Mouse (Mus musculus): ENCODE measurements around the gene Hdgf. TPM values are rescaled to one million over a fixed set of nuclear protein-coding genes. Genes with fewer than 3 reads are reported as not detected.

Hdgf gene
- polyA plus RNA-seq, 2 experiments: 203 to 260 TPM

DNA sequence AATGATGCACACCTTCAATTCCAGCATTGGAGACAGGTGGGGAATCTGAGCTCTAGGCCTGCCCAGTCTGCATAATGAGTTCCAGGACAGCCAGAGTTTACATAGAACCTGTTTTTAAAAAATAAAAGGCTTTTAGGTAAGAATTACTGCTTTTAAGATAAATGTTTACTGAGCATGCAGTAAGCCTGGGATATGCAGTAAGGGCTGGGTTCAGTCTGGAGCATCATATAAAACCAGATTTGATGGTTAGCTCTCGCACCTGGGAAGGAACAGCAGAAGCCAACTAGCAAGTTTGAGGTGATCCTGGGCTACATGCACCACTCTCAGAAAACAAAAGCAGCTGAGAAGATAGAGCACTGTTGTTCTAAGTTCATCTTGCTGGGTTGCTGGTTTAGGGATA is 12.4 kb downstream of the Hdgf start:
- 96% methylated on average over 1 of the region's 1 CpGs for WGBS
- no peak for TF ChIP-seq POLR2A (IDR thresholded peaks at IDR 0.05; ENCODE audit: borderline replicate concordance, extremely low read depth, insufficient read depth, insufficient read length)
- no peaks in the 10 kb centered on the region for H3K9me3 ChIP-seq (ENCODE audit: control insufficient read depth, low read length)
- DNase-seq (ENCODE audit: low spot score) (no peak), ATAC-seq (ENCODE audit: low FRiP score, low read depth) (no peak)
- no peak overlapping the region for H3K9ac ChIP-seq (ENCODE audit: low read depth, low read length, severe bottlenecking)
- H3K36me3 ChIP-seq (ENCODE audit: control insufficient read depth, insufficient read depth, low read length): peaks cover 52% of the 10 kb centered on the region
- H3K4me2 ChIP-seq (replicated peaks; ENCODE audit: low read depth, low read length, severe bottlenecking): no peak overlapping the region
- no peak overlapping the region for H3K4me3 ChIP-seq (replicated peaks; ENCODE audit: low read length)
- no peak overlapping the region for H3K27ac ChIP-seq (replicated peaks; ENCODE audit: low read depth, low read length)
- no peaks in the 10 kb centered on the region for H3K27me3 ChIP-seq (ENCODE audit: control insufficient read depth, insufficient read depth, low read length)
- H3K4me1 ChIP-seq (ENCODE audit: control insufficient read depth, insufficient read depth, low read length): peaks cover 4% of the 10 kb centered on the region; the same call in 1 of the 2 replicates

DNA sequence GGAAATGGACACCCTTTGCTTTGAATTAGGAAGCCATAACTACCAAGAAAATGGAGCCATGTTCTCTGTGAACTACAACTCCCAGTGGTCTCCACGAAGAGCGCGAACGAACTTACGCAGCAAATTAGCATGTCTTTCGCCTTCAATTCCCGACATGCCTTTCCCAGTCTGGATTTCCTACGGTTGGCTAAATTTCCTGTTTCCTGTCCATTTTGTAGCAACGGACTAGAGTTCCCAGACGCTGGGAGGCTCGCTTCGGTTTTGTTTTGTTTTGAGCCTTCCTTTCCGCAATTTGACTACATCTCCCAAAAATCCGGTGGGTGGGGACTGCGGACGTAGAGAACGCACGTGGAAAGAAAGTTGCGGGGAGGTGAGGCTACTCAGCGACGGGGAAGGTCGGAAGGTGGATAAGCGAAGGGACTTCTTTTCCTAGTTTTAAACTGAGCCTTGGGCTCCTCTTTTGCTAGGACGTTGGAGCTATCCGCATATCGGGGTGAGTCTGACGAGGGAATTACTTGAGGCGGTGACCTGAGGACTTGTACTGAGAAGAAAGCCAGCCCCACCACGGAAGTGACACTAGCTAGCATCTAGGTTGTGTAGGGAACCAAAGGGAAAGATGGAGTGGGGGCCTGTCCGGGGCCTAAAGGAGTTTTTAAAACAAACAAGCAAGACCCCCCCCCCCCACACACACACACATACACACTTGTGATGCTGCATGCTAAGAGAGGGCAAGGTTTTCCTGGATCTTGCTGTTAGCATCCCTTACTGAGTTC is 13.4 kb downstream of the Hdgf start, which contains the start of gene Mrpl24:
Mrpl24 (plus strand) TSS at position 171 of the 773 bp plus-strand sequence.
- peak within 1 kb of the TSS; percentile 74 for H3K9ac ChIP-seq (ENCODE audit: low read depth, low read length, severe bottlenecking)
- no peak for TF ChIP-seq POLR2A (IDR thresholded peaks at IDR 0.05; ENCODE audit: borderline replicate concordance, extremely low read depth, insufficient read depth, insufficient read length)
- H3K4me2 ChIP-seq (replicated peaks; ENCODE audit: low read depth, low read length, severe bottlenecking): peak within 1 kb of the TSS; percentile 79
- peaks cover 4% of the 10 kb centered on the region; the same call in 1 of the 2 replicates for H3K4me1 ChIP-seq (ENCODE audit: control insufficient read depth, insufficient read depth, low read length)
- DNase-seq (ENCODE audit: low spot score) (peak; percentile 93), ATAC-seq (ENCODE audit: low FRiP score, low read depth) (peak; percentile 85)
- H3K27me3 ChIP-seq (ENCODE audit: control insufficient read depth, insufficient read depth, low read length): no peaks in the 10 kb centered on the region
- peak within 1 kb of the TSS; percentile 81 for H3K27ac ChIP-seq (replicated peaks; ENCODE audit: low read depth, low read length)
- H3K4me3 ChIP-seq (replicated peaks; ENCODE audit: low read length): peak within 1 kb of the TSS; percentile 70
- no peaks in the 10 kb centered on the region for H3K9me3 ChIP-seq (ENCODE audit: control insufficient read depth, low read length)
- H3K36me3 ChIP-seq (ENCODE audit: control insufficient read depth, insufficient read depth, low read length): peaks cover 52% of the 10 kb centered on the region
- WGBS: under 1% methylated on average over 30 of the region's 30 CpGs

DNA sequence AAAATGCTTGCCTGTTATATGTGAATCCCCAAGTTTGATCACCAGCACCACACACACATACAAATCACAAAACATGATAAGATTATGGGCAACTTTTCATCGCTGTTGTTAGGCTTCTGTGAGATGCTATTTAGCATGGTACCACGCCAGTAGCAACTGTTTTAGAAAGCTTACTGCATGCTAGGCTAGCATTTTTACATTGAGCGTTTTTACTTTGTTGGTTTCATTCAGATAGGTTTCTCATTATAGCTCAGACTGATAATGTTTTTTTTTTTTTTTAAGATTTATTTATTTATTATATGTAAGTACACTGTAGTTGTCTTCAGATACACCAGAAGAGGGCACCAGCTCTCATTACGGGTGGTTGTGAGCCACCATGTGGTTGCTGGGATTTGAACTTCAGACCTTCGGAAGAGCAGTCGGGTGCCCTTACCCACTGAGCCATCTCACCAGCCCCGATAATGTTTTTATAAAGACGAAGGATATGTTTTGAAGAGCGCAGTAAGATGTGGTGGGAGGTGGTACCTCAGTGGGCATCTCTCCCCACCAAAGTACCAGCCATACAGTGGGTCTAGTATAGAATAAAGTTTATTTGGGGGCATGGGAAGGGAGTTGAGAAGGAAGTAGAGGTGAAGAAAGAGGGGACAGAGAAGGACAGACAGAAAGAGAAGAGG is 14.3 kb downstream of the Hdgf start:
- Histone ChIP-seq H3K4me2 (replicated peaks; ENCODE audit: low read depth, low read length, severe bottlenecking) (peak overlapping the region; percentile 79), H3K27me3 (ENCODE audit: control insufficient read depth, insufficient read depth, low read length) (no peaks in the 10 kb centered on the region), H3K4me1 (ENCODE audit: control insufficient read depth, insufficient read depth, low read length) (peaks cover 4% of the 10 kb centered on the region; the same call in 1 of the 2 replicates), H3K4me3 (replicated peaks; ENCODE audit: low read length) (peak overlapping the region; percentile 70), H3K36me3 (ENCODE audit: control insufficient read depth, insufficient read depth, low read length) (peaks cover 52% of the 10 kb centered on the region), H3K9ac (ENCODE audit: low read depth, low read length, severe bottlenecking) (peak overlapping the region; percentile 74), H3K9me3 (ENCODE audit: control insufficient read depth, low read length) (no peaks in the 10 kb centered on the region), H3K27ac (replicated peaks; ENCODE audit: low read depth, low read length) (no peak overlapping the region)
- 69% methylated on average over 9 of the region's 9 CpGs for WGBS
- no peak for DNase-seq (ENCODE audit: low spot score)
- TF ChIP-seq POLR2A (IDR thresholded peaks at IDR 0.05; ENCODE audit: borderline replicate concordance, extremely low read depth, insufficient read depth, insufficient read length): no peak
- ATAC-seq (ENCODE audit: low FRiP score, low read depth): no peak

DNA sequence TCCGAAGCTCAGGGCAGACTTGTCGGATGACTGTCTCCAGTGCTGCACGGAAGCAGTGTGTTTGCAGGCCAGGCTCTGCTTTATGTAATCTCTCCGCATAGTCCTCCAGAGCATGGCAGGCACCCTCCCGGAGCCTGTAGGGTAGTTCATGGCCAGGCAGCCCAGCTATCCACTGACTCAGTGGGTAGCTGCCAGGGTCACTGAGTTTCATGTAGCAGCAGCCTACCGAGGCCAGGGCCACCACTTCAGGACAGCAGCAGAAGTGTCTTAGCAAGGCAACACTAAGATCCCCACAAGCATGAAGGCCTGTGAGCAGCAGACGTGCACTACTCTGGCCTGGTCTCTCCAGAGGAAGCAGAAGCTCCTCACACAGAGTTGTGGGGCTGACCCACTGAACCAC is 18.9 kb downstream of the Hdgf start:
- 93% methylated on average over 7 of the region's 7 CpGs for WGBS
- Histone ChIP-seq H3K27me3 (ENCODE audit: control insufficient read depth, insufficient read depth, low read length) (no peaks in the 10 kb centered on the region), H3K36me3 (ENCODE audit: control insufficient read depth, insufficient read depth, low read length) (peaks cover 54% of the 10 kb centered on the region), H3K4me1 (ENCODE audit: control insufficient read depth, insufficient read depth, low read length) (peaks cover 10% of the 10 kb centered on the region), H3K9me3 (ENCODE audit: control insufficient read depth, low read length) (no peaks in the 10 kb centered on the region), H3K27ac (replicated peaks; ENCODE audit: low read depth, low read length) (no peak overlapping the region), H3K9ac (ENCODE audit: low read depth, low read length, severe bottlenecking) (no peak overlapping the region), H3K4me3 (replicated peaks; ENCODE audit: low read length) (no peak overlapping the region), H3K4me2 (replicated peaks; ENCODE audit: low read depth, low read length, severe bottlenecking) (no peak overlapping the region)
- ATAC-seq (ENCODE audit: low FRiP score, low read depth) (no peak), DNase-seq (ENCODE audit: low spot score) (no peak)
- no peak for TF ChIP-seq POLR2A (IDR thresholded peaks at IDR 0.05; ENCODE audit: borderline replicate concordance, extremely low read depth, insufficient read depth, insufficient read length)

DNA sequence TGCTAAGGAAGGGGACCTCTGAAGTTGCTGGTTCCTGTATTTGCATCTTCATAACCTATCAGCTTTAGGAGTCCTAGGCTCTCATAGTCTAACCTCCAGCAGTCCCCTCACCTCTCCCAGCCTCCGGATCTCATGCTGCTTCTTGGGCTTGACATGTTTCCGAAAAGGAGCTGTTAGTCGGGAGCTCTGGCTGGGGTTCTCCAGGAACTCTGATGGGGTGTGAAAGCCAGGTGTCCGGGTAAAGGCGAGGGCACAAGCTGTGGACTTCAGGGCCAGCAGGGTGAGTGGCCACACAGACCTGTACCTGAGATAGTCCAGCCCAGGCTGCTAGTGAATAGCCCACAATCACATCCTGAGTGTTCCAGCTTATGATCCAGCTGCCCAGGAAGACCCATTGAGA is 21.3 kb downstream of the Hdgf start:
- Histone ChIP-seq H3K4me1 (ENCODE audit: control insufficient read depth, insufficient read depth, low read length) (peaks cover 14% of the 10 kb centered on the region), H3K4me2 (replicated peaks; ENCODE audit: low read depth, low read length, severe bottlenecking) (no peak overlapping the region), H3K36me3 (ENCODE audit: control insufficient read depth, insufficient read depth, low read length) (peaks cover 53% of the 10 kb centered on the region), H3K4me3 (replicated peaks; ENCODE audit: low read length) (no peak overlapping the region), H3K9ac (ENCODE audit: low read depth, low read length, severe bottlenecking) (no peak overlapping the region), H3K27ac (replicated peaks; ENCODE audit: low read depth, low read length) (no peak overlapping the region), H3K9me3 (ENCODE audit: control insufficient read depth, low read length) (no peaks in the 10 kb centered on the region), H3K27me3 (ENCODE audit: control insufficient read depth, insufficient read depth, low read length) (no peaks in the 10 kb centered on the region)
- no peak for ATAC-seq (ENCODE audit: low FRiP score, low read depth)
- DNase-seq (ENCODE audit: low spot score): no peak
- 90% methylated on average over 5 of the region's 5 CpGs for WGBS
- TF ChIP-seq POLR2A (IDR thresholded peaks at IDR 0.05; ENCODE audit: borderline replicate concordance, extremely low read depth, insufficient read depth, insufficient read length): no peak
